Mouse (Mus musculus): Measurements from ENCODE around the gene Cavin4. TPM values are rescaled to one million over a fixed set of nuclear protein-coding genes. Genes with fewer than 3 reads are reported as not detected.
"Not testable (repeated sequence)": the region's sequence is repeated elsewhere in the genome, so short reads cannot be mapped to it uniquely, and the experiment has no call there.

Gene Cavin4
- polyA plus RNA-seq, 1 experiment from 2014 or later = 1.3 TPM

GRCm38 (mm10) chr4:48677812-48678211 lies 14.5 kb downstream of the Cavin4 start:
- H3K27me3 ChIP-seq (ENCODE audit: poor library complexity, severe bottlenecking) = no peaks in the 10 kb centered on the region
- H3K4me3 ChIP-seq = no peak overlapping the region
- H3K36me3 ChIP-seq (replicated peaks) = peaks cover 55% of the 10 kb centered on the region
- H3K27ac ChIP-seq = no peak overlapping the region
- WGBS = 77% methylated on average over 2 of the region's 2 CpGs
- DNase-seq (ENCODE audit: extremely low spot score, low spot score) = no peak
- peaks cover 6% of the 10 kb centered on the region; the same call in 1 of the 2 replicates for H3K9me3 ChIP-seq
- peaks cover 11% of the 10 kb centered on the region for H3K4me1 ChIP-seq

GRCm38 (mm10) chr4:48678793-48679192 lies 15.5 kb downstream of the Cavin4 start:
- no peak overlapping the region for H3K4me3 ChIP-seq
- no peak overlapping the region for H3K27ac ChIP-seq
- peaks cover 6% of the 10 kb centered on the region; the same call in 1 of the 2 replicates for H3K9me3 ChIP-seq
- no peaks in the 10 kb centered on the region for H3K27me3 ChIP-seq (ENCODE audit: poor library complexity, severe bottlenecking)
- DNase-seq (ENCODE audit: extremely low spot score, low spot score) = no peak
- H3K36me3 ChIP-seq (replicated peaks) = peaks cover 45% of the 10 kb centered on the region
- WGBS = 91% methylated on average over 9 of the region's 9 CpGs
- peaks cover 16% of the 10 kb centered on the region for H3K4me1 ChIP-seq

- H3K4me1 ChIP-seq = peaks cover 17% of the 10 kb centered on the region
- not testable (repeated sequence) for H3K27me3 ChIP-seq (ENCODE audit: poor library complexity, severe bottlenecking); H3K27ac ChIP-seq; DNase-seq (ENCODE audit: extremely low spot score, low spot score); H3K9me3 ChIP-seq; H3K4me3 ChIP-seq
- WGBS = 91% methylated on average over 4 of the region's 6 CpGs
- peaks cover 36% of the 10 kb centered on the region for H3K36me3 ChIP-seq (replicated peaks)
These were observed 16.4 kb downstream of the Cavin4 start for GRCm38 (mm10) chr4:48679728-48680127.

DNA sequence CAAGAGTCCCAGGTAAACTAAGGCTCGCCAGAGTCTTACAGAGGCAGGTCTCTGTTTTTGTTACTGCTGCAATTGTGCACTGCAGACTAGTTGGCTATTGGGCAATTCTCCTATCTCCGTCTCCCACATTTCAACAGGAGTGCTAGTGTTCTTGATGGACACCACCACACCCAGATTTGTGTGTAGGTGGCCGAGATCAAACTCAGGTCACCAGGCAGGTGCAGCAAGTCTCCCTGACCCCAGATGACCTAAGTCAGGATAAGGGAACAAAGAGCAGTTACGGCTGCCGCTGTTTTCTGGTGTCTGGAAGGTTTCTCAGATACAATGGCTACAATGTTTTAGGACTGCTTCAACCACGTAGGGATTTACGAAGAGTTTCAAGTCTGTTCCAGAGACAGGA lies 16.9 kb downstream of the Cavin4 start:
- no peak for DNase-seq (ENCODE audit: extremely low spot score, low spot score)
- peaks cover 31% of the 10 kb centered on the region for H3K36me3 ChIP-seq (replicated peaks)
- 73% methylated on average over 7 of the region's 7 CpGs for WGBS
- no peak overlapping the region for H3K4me3 ChIP-seq
- no peaks in the 10 kb centered on the region for H3K27me3 ChIP-seq (ENCODE audit: poor library complexity, severe bottlenecking)
- H3K4me1 ChIP-seq = peaks cover 22% of the 10 kb centered on the region
- no peak overlapping the region for H3K27ac ChIP-seq
- H3K9me3 ChIP-seq = peaks cover 6% of the 10 kb centered on the region; the same call in 1 of the 2 replicates

GRCm38 (mm10) chr4:48680648-48681343 lies 17.5 kb downstream of the Cavin4 start:
- DNase-seq (ENCODE audit: extremely low spot score, low spot score) = no peak
- WGBS = 53% methylated on average over 10 of the region's 11 CpGs
- Histone ChIP-seq H3K27me3 (ENCODE audit: poor library complexity, severe bottlenecking) (no peaks in the 10 kb centered on the region), H3K4me1 (peaks cover 24% of the 10 kb centered on the region), H3K9me3 (peaks cover 6% of the 10 kb centered on the region; the same call in 1 of the 2 replicates), H3K27ac (no peak overlapping the region), H3K36me3 (replicated peaks) (peaks cover 25% of the 10 kb centered on the region), H3K4me3 (no peak overlapping the region)

- Histone ChIP-seq H3K9me3 (peaks cover 2% of the 10 kb centered on the region; the same call in 1 of the 2 replicates), H3K27me3 (ENCODE audit: poor library complexity, severe bottlenecking) (no peaks in the 10 kb centered on the region), H3K27ac (no peak overlapping the region), H3K36me3 (replicated peaks) (peaks cover 2% of the 10 kb centered on the region; the same call in 1 of the 2 replicates), H3K4me1 (peaks cover 24% of the 10 kb centered on the region), H3K4me3 (no peak overlapping the region)
- 76% methylated on average over 8 of the region's 8 CpGs for WGBS
- no peak for DNase-seq (ENCODE audit: extremely low spot score, low spot score)
These were observed 19.8 kb downstream of the Cavin4 start for GRCm38 (mm10) chr4:48683126-48683525.

DNA sequence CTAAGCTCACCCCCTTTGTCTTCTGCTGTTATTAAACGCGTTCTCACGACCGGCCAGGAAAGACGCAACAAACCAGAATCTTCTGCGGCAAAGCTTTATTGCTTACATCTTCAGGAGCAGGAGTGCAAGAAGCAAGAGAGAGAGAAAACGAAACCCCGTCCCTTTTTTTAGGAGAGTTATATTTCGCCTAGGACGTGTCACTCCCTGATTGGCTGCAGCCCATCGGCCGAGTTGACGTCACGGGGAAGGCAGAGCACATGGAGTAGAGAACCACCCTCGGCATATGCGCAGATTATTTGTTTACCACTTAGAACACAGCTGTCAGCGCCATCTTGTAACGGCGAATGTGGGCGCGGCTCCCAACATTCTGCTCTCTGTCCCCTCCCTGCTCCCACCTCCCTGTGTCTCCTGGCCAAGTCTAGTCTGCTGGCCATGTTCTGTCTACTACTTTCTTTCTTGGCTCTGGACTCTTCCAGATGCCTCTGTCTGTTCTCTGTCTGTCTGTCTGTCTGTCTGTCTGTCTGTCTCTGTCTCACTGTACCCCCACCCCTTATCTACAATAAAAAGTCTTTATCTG lies 20.4 kb downstream of the Cavin4 start:
- peaks cover 24% of the 10 kb centered on the region for H3K4me1 ChIP-seq
- H3K27ac ChIP-seq; DNase-seq (ENCODE audit: extremely low spot score, low spot score); H3K9me3 ChIP-seq; H3K27me3 ChIP-seq (ENCODE audit: poor library complexity, severe bottlenecking); H3K36me3 ChIP-seq (replicated peaks); H3K4me3 ChIP-seq: not testable (repeated sequence)
- 94% methylated on average over 15 of the region's 21 CpGs for WGBS

GRCm38 (mm10) chr4:48684593-48685187 lies 21.4 kb downstream of the Cavin4 start:
- no peak for DNase-seq (ENCODE audit: extremely low spot score, low spot score)
- H3K4me1 ChIP-seq = peaks cover 24% of the 10 kb centered on the region
- no peak overlapping the region for H3K4me3 ChIP-seq
- H3K9me3 ChIP-seq = no peaks in the 10 kb centered on the region
- 79% methylated on average over 7 of the region's 7 CpGs for whole genome bisulfite sequencing
- H3K36me3 ChIP-seq (replicated peaks) = no peaks in the 10 kb centered on the region
- no peaks in the 10 kb centered on the region for H3K27me3 ChIP-seq (ENCODE audit: poor library complexity, severe bottlenecking)
- H3K27ac ChIP-seq = no peak overlapping the region

DNA sequence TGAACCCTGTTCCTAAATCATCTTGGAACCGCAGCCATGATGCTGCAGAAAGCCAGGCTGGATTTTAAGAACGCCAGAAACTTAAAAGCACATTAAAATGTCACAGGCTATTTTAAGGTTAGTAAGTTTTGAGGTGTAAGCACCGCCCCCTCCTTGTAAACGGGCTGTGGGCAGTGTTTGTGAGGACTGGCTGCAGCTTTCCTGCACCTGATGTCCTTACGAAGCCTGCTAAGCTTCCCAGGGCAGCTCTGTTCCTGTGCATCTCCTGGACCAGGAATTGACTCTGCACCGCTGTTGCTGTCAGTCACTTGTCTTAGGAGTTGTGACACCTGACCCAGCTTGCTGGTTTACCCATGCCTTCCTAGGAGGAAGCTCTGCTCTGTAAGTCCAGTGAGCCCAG lies 24.8 kb downstream of the Cavin4 start:
- DNase-seq (ENCODE audit: extremely low spot score, low spot score) = no peak
- Histone ChIP-seq H3K36me3 (replicated peaks) (no peaks in the 10 kb centered on the region), H3K4me3 (no peak overlapping the region), H3K4me1 (peaks cover 23% of the 10 kb centered on the region), H3K27me3 (ENCODE audit: poor library complexity, severe bottlenecking) (no peaks in the 10 kb centered on the region), H3K27ac (no peak overlapping the region), H3K9me3 (no peaks in the 10 kb centered on the region)
- WGBS = 85% methylated on average over 6 of the region's 6 CpGs

- WGBS = 85% methylated on average over 9 of the region's 9 CpGs
- no peak for DNase-seq (ENCODE audit: extremely low spot score, low spot score)
- Histone ChIP-seq H3K4me1 (peaks cover 15% of the 10 kb centered on the region), H3K27ac (no peak overlapping the region), H3K36me3 (replicated peaks) (no peaks in the 10 kb centered on the region), H3K4me3 (no peak overlapping the region), H3K27me3 (ENCODE audit: poor library complexity, severe bottlenecking) (no peaks in the 10 kb centered on the region), H3K9me3 (no peaks in the 10 kb centered on the region)
These were observed 27.3 kb downstream of the Cavin4 start for GRCm38 (mm10) chr4:48690640-48691039.

GRCm38 (mm10) chr4:48691793-48692437 lies 28.6 kb downstream of the Cavin4 start:
- H3K4me3 ChIP-seq = no peak overlapping the region
- peak; percentile 63 for DNase-seq (ENCODE audit: extremely low spot score, low spot score)
- no peaks in the 10 kb centered on the region for H3K36me3 ChIP-seq (replicated peaks)
- WGBS = 39% methylated on average over 7 of the region's 7 CpGs
- no peaks in the 10 kb centered on the region for H3K27me3 ChIP-seq (ENCODE audit: poor library complexity, severe bottlenecking)
- no peaks in the 10 kb centered on the region for H3K9me3 ChIP-seq
- H3K27ac ChIP-seq = peak overlapping the region; percentile 67; the same call in 1 of the 2 replicates
- peaks cover 15% of the 10 kb centered on the region for H3K4me1 ChIP-seq

- Histone ChIP-seq H3K4me1 (peaks cover 15% of the 10 kb centered on the region), H3K36me3 (replicated peaks) (no peaks in the 10 kb centered on the region), H3K27me3 (ENCODE audit: poor library complexity, severe bottlenecking) (no peaks in the 10 kb centered on the region), H3K27ac (peak overlapping the region; percentile 67), H3K9me3 (no peaks in the 10 kb centered on the region), H3K4me3 (no peak overlapping the region)
- WGBS = 48% methylated on average over 9 of the region's 9 CpGs
- no peak for DNase-seq (ENCODE audit: extremely low spot score, low spot score)
These were observed 29.5 kb downstream of the Cavin4 start for GRCm38 (mm10) chr4:48692736-48693292.
